Mouse (Mus musculus): ENCODE measurements around the gene Pak6. TPM values are rescaled to one million over a fixed set of nuclear protein-coding genes. Genes with fewer than 3 reads are reported as not detected.

The Pak6 gene
- polyA plus RNA-seq, 1 experiment from 2014 or later, result 36.4 TPM

- peak; percentile 95 for ATAC-seq
- H3K4me3 ChIP-seq (replicated peaks; ENCODE audit: low read length), result peak within 1 kb of the TSS; percentile 82
- H3K9me3 ChIP-seq (ENCODE audit: control insufficient read depth, low read length), result no peaks in the 10 kb centered on the region
- H3K36me3 ChIP-seq (ENCODE audit: control insufficient read depth, insufficient read depth), result no peaks in the 10 kb centered on the region
- H3K27ac ChIP-seq (ENCODE audit: low read length), result peak within 1 kb of the TSS; percentile 12; the same call in 1 of the 2 replicates
- H3K4me1 ChIP-seq (replicated peaks; ENCODE audit: control insufficient read depth, insufficient read depth, low read length), result peaks cover 28% of the 10 kb centered on the region
- peak within 1 kb of the TSS; percentile 86 for H3K9ac ChIP-seq (replicated peaks; ENCODE audit: low read depth, low read length)
- under 1% methylated on average over 52 of the region's 57 CpGs for WGBS
- 0 out of 2 replicates have a peak, but pooled peaks cover 7% of the 10 kb centered on the region for H3K27me3 ChIP-seq (replicated peaks; ENCODE audit: control insufficient read depth, insufficient read depth, low read length)
- H3K4me2 ChIP-seq (ENCODE audit: low read length), result peak within 1 kb of the TSS; percentile 78
Observed at GRCm38 (mm10) chr2:118745232-118745884, 82.3 kb downstream of the Pak6 start, which contains the start of gene Inafm2. Gene Inafm2, plus strand, starts transcription at chr2:118745758.

GRCm38 (mm10) chr2:118745915-118746901 is 83.1 kb downstream of the Pak6 start:
- Histone ChIP-seq H3K9ac (replicated peaks; ENCODE audit: low read depth, low read length) (peak overlapping the region; percentile 86), H3K4me1 (replicated peaks; ENCODE audit: control insufficient read depth, insufficient read depth, low read length) (peaks cover 28% of the 10 kb centered on the region), H3K36me3 (ENCODE audit: control insufficient read depth, insufficient read depth) (no peaks in the 10 kb centered on the region), H3K4me3 (replicated peaks; ENCODE audit: low read length) (peak overlapping the region; percentile 82), H3K9me3 (ENCODE audit: control insufficient read depth, low read length) (no peaks in the 10 kb centered on the region), H3K27me3 (replicated peaks; ENCODE audit: control insufficient read depth, insufficient read depth, low read length) (0 out of 2 replicates have a peak, but pooled peaks cover 7% of the 10 kb centered on the region), H3K27ac (ENCODE audit: low read length) (peak overlapping the region; percentile 12; the same call in 1 of the 2 replicates), H3K4me2 (ENCODE audit: low read length) (peak overlapping the region; percentile 78)
- ATAC-seq, result peak; percentile 32
- WGBS, result under 1% methylated on average over 83 of the region's 113 CpGs

DNA sequence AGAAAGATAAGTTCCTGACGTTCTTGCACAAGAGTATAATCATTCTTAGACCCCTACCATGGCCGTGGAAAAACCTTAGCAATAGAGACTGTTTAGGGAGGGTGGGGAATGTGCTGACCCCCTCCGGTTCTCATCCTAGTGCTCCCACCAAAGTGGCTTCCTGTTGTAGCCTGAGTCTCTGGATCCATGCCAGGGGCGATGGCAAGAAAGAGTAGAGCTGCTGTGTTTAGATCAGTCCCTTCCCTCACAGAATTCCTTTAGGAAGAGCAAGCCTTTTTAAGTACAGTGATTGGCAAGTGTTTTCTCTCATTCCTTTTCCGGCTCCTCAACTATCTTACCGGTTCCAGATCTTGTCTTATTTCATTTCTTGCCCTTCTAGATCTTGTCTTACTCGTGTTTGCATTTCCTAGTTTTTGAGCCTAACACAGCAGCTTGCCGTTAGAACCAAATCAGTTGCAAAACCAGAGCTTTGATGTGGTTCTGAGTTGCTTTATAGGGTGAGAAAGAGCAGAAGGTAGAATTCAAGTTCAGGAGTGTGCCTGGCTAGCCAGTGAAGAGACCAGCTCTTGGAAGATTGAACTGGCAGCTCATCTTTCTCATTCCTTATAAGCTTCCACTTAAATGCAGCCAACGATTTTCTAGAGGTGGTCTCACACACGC is 84.3 kb downstream of the Pak6 start:
- peak overlapping the region; percentile 82 for H3K4me3 ChIP-seq (replicated peaks; ENCODE audit: low read length)
- peaks cover 28% of the 10 kb centered on the region for H3K4me1 ChIP-seq (replicated peaks; ENCODE audit: control insufficient read depth, insufficient read depth, low read length)
- no peak overlapping the region for H3K27ac ChIP-seq (ENCODE audit: low read length)
- H3K36me3 ChIP-seq (ENCODE audit: control insufficient read depth, insufficient read depth), result no peaks in the 10 kb centered on the region
- no peak for ATAC-seq
- H3K9me3 ChIP-seq (ENCODE audit: control insufficient read depth, low read length), result no peaks in the 10 kb centered on the region
- H3K27me3 ChIP-seq (replicated peaks; ENCODE audit: control insufficient read depth, insufficient read depth, low read length), result 0 out of 2 replicates have a peak, but pooled peaks cover 5% of the 10 kb centered on the region
- H3K4me2 ChIP-seq (ENCODE audit: low read length), result peak overlapping the region; percentile 78
- WGBS, result 26% methylated on average over 10 of the region's 10 CpGs
- H3K9ac ChIP-seq (replicated peaks; ENCODE audit: low read depth, low read length), result no peak overlapping the region

Other genes starting within 250 kb of the Pak6 start
- 316 and 322 TPM in 2 replicates for gene Srp14, start 183.6 kb upstream of the Pak6 start, polyA plus RNA-seq (2015; fragmentation: Nextera tagmentation; extraction: Ambion mirVana)
- 1.3 and 1.5 TPM in 2 replicates for gene Bmf, start 113.6 kb upstream of the Pak6 start, polyA plus RNA-seq (2015; fragmentation: Nextera tagmentation; extraction: Ambion mirVana)
- gene Bub1b, start 65.1 kb upstream of the Pak6 start, polyA plus RNA-seq (2015; fragmentation: Nextera tagmentation; extraction: Ambion mirVana), result 36.4 and 45.0 TPM in 2 replicates
- gene Ankrd63, start 40.7 kb downstream of the Pak6 start, polyA plus RNA-seq (2015; fragmentation: Nextera tagmentation; extraction: Ambion mirVana), result 0.43 and 0.46 TPM in 2 replicates
- 0.63 and 1.2 TPM in 2 replicates for gene Plcb2, start 65.1 kb downstream of the Pak6 start, polyA plus RNA-seq (2015; fragmentation: Nextera tagmentation; extraction: Ambion mirVana)
- 24.4 and 27.0 TPM in 2 replicates for gene Inafm2, start 82.5 kb downstream of the Pak6 start, polyA plus RNA-seq (2015; fragmentation: Nextera tagmentation; extraction: Ambion mirVana)
- 1.3 and 1.6 TPM in 2 replicates for gene Ccdc9b, start 99.4 kb downstream of the Pak6 start, polyA plus RNA-seq (2015; fragmentation: Nextera tagmentation; extraction: Ambion mirVana)
- gene Phgr1, start 109.5 kb downstream of the Pak6 start, polyA plus RNA-seq (2015; fragmentation: Nextera tagmentation; extraction: Ambion mirVana), result not detected in 2 replicates
- gene Disp2, start 116.4 kb downstream of the Pak6 start, polyA plus RNA-seq (2015; fragmentation: Nextera tagmentation; extraction: Ambion mirVana), result 27.3 and 36.9 TPM in 2 replicates
- gene Knstrn, start 150.7 kb downstream of the Pak6 start, polyA plus RNA-seq (2015; fragmentation: Nextera tagmentation; extraction: Ambion mirVana), result 49.6 and 52.6 TPM in 2 replicates
- gene Ivd, start 198.7 kb downstream of the Pak6 start, polyA plus RNA-seq (2015; fragmentation: Nextera tagmentation; extraction: Ambion mirVana), result 45.2 and 50.4 TPM in 2 replicates
- 5.7 and 6.5 TPM in 2 replicates for gene Bahd1, start 237.1 kb downstream of the Pak6 start, polyA plus RNA-seq (2015; fragmentation: Nextera tagmentation; extraction: Ambion mirVana)